In the genomic region with DNA sequence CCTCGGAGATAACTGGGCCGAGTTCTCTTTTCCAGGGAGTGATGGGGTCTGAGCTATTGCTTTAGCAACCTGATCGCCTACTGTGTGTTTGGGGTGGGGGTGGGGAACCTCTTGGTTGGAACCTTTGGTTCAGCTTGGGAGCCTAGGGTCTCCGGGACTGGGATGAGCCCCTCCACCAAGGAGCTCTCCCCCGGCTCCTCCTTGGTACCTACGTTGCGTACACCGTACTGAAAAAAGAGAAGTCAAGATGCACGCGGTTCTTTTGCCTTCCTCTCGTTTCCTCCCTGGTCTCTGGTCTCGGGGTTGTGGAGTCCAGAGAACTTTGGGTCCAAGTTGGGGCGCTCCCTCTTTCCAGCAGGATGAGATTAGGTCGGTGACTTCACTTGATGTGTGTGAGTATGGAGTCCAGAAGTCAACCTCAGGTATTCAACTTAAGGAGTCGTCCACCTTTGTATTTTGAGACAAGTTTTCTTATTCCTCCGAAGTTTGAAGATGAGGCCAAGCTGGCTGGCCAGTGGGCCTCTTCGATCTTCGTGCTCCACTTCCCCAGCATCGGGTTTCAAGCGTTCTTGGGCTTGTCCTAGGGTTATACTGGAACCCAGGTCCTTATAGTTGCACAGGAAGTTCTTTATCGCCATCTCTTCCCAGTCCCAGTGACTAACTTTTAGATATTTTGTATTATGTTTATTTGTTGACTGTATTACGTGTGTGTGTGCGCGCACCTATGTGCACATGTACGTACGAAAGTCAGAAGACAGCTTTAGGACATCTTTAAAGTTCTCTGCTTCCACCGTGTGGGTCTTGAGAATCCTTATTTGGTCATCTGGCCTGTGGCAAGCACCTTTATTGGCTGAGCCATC, we compare ENCODE assay signal across 8 mouse cellular contexts. TPM values are rescaled to one million over a fixed set of nuclear protein-coding genes. Genes with fewer than 3 reads are reported as not detected.
DNase-seq lines count a peak whose midpoint lies in the region; ATAC-seq and TF ChIP-seq lines count a peak whose summit lies in the region.

No protein-coding gene starts in this region.

- peak overlapping the region; percentile 80 for H3K9ac ChIP-seq in embryonic facial prominence, embryonic 15.5 days
- peak overlapping the region; percentile 85 for H3K9ac ChIP-seq in midbrain, embryonic 12.5 days (replicated peaks)

- DNase-seq in testis, postnatal 10 days (ENCODE audit: low spot score): no peak
- DNase-seq in induced T-regulatory cell, adult 2 months (ENCODE audit: low read depth): peak; percentile 52
- no peak for DNase-seq in urinary bladder, postnatal 14 days (ENCODE audit: low spot score)
- no peak for DNase-seq in layer of hippocampus, adult 8-10 months (ENCODE audit: low spot score in 2 of 2)
- DNase-seq in cerebellum, adult 8-10 months: no peak

- WGBS in embryonic facial prominence, embryonic 15.5 days: 20% methylated on average over 27 of the region's 27 CpGs
- WGBS in midbrain, embryonic 12.5 days: 25% methylated on average over 27 of the region's 27 CpGs

- no peaks in the 10 kb centered on the region for H3K36me3 ChIP-seq in testis, adult 2 months (ENCODE audit: control insufficient read depth, insufficient read depth, low read length)
- H3K36me3 ChIP-seq in embryonic facial prominence, embryonic 15.5 days: no peaks in the 10 kb centered on the region
- no peaks in the 10 kb centered on the region for H3K36me3 ChIP-seq in midbrain, embryonic 12.5 days

- H3K27me3 ChIP-seq in testis, adult 2 months (ENCODE audit: control insufficient read depth, insufficient read depth, low read length): no peaks in the 10 kb centered on the region
- H3K27me3 ChIP-seq in embryonic facial prominence, embryonic 15.5 days: no peaks in the 10 kb centered on the region
- no peaks in the 10 kb centered on the region for H3K27me3 ChIP-seq in midbrain, embryonic 12.5 days

- peaks cover 12% of the 10 kb centered on the region for H3K4me1 ChIP-seq in testis, adult 2 months (ENCODE audit: control insufficient read depth, insufficient read depth, low read length)
- peaks cover 15% of the 10 kb centered on the region for H3K4me1 ChIP-seq in embryonic facial prominence, embryonic 15.5 days
- peaks cover 18% of the 10 kb centered on the region for H3K4me1 ChIP-seq in midbrain, embryonic 12.5 days

- H3K4me3 ChIP-seq in testis, adult 2 months (ENCODE audit: control insufficient read depth, low read depth, low read length): peak overlapping the region; percentile 93
- peak overlapping the region; percentile 89 for H3K4me3 ChIP-seq in embryonic facial prominence, embryonic 15.5 days (replicated peaks)
- peak overlapping the region; percentile 94 for H3K4me3 ChIP-seq in midbrain, embryonic 12.5 days

- ATAC-seq in embryonic facial prominence, embryonic 15.5 days (ENCODE audit: insufficient number of reproducible peaks, low FRiP score, low TSS enrichment, low read depth): peak; percentile 1; the same call in 1 of the 2 replicates
- peak; percentile 10; the same call in 1 of the 2 replicates for ATAC-seq in midbrain, embryonic 12.5 days (ENCODE audit: low FRiP score, low read depth)

- H3K27ac ChIP-seq in testis, adult 2 months (ENCODE audit: control insufficient read depth, insufficient read depth, low read depth, low read length): peak overlapping the region; percentile 75
- peak overlapping the region; percentile 68; the same call in 1 of the 2 replicates for H3K27ac ChIP-seq in embryonic facial prominence, embryonic 15.5 days (replicated peaks)
- H3K27ac ChIP-seq in midbrain, embryonic 12.5 days (replicated peaks): peak overlapping the region; percentile 78

- H3K4me2 ChIP-seq in embryonic facial prominence, embryonic 15.5 days (replicated peaks): peak overlapping the region; percentile 82
- H3K4me2 ChIP-seq in midbrain, embryonic 12.5 days (replicated peaks): peak overlapping the region; percentile 78

- TF ChIP-seq POLR2A in testis, adult 2 months (IDR thresholded peaks at IDR 0.05; ENCODE audit: control insufficient read depth, low read depth, low read length): no peak

- no peak for TF ChIP-seq CTCF in testis, adult 2 months (IDR thresholded peaks at IDR 0.05; ENCODE audit: control insufficient read depth, insufficient read depth, insufficient replicate concordance, low read depth, low read length)

- H3K9me3 ChIP-seq in embryonic facial prominence, embryonic 15.5 days (replicated peaks): no peaks in the 10 kb centered on the region
- H3K9me3 ChIP-seq in midbrain, embryonic 12.5 days: no peaks in the 10 kb centered on the region

RNA-seq across cellular contexts. Expression of a gene that starts 1.0 kb away (rescaled TPM):
- polyA plus RNA-seq in testis, adult 2 months (2012; rRNA removed): 41.4 and 42.7 TPM in 2 replicates
- polyA plus RNA-seq in embryonic facial prominence, embryonic 15.5 days (2015; fragmentation: Nextera tagmentation; extraction: Ambion mirVana): 34.1 and 37.6 TPM in 2 replicates
- polyA plus RNA-seq in midbrain, embryonic 12.5 days (2016; fragmentation: Nextera tagmentation; extraction: Ambion mirVana): 35.5 and 41.2 TPM in 2 replicates
- total RNA-seq in layer of hippocampus, adult 8-10 months (2022): 100 to 1,000 TPM in 2 of 4 experiments, 10 to 100 TPM in 2; 89.5 to 105 (median 95.6) TPM

RNA-seq across cellular contexts. Expression of a gene that starts 8.4 kb away (rescaled TPM):
- 17.0 and 19.5 TPM in 2 replicates for polyA plus RNA-seq in testis, adult 2 months (2012; rRNA removed)
- 11.3 and 12.7 TPM in 2 replicates for polyA plus RNA-seq in embryonic facial prominence, embryonic 15.5 days (2015; fragmentation: Nextera tagmentation; extraction: Ambion mirVana)
- polyA plus RNA-seq in midbrain, embryonic 12.5 days (2016; fragmentation: Nextera tagmentation; extraction: Ambion mirVana): 14.8 and 16.4 TPM in 2 replicates
- total RNA-seq in layer of hippocampus, adult 8-10 months (2022): 10 to 100 TPM; 13.2 to 13.5 (median 13.4) TPM

RNA-seq across cellular contexts. Expression of a gene that starts 33.2 kb away (rescaled TPM):
- 90.7 and 98.5 TPM in 2 replicates for polyA plus RNA-seq in testis, adult 2 months (2012; rRNA removed)
- polyA plus RNA-seq in embryonic facial prominence, embryonic 15.5 days (2015; fragmentation: Nextera tagmentation; extraction: Ambion mirVana): 42.5 and 46.3 TPM in 2 replicates
- 58.8 and 62.7 TPM in 2 replicates for polyA plus RNA-seq in midbrain, embryonic 12.5 days (2016; fragmentation: Nextera tagmentation; extraction: Ambion mirVana)
- 10 to 100 TPM; 49.4 to 59.0 (median 51.7) TPM for total RNA-seq in layer of hippocampus, adult 8-10 months (2022)

RNA-seq across cellular contexts. Expression of a gene that starts 52.4 kb away (rescaled TPM):
- 1,188 and 1,319 TPM in 2 replicates for polyA plus RNA-seq in testis, adult 2 months (2012; rRNA removed)
- polyA plus RNA-seq in embryonic facial prominence, embryonic 15.5 days (2015; fragmentation: Nextera tagmentation; extraction: Ambion mirVana): 1,092 and 1,100 TPM in 2 replicates
- 1,111 and 1,158 TPM in 2 replicates for polyA plus RNA-seq in midbrain, embryonic 12.5 days (2016; fragmentation: Nextera tagmentation; extraction: Ambion mirVana)
- 100 to 1,000 TPM; 769 to 857 (median 823) TPM for total RNA-seq in layer of hippocampus, adult 8-10 months (2022)

RNA-seq across cellular contexts. Expression of a gene that starts 53.2 kb away (rescaled TPM):
- polyA plus RNA-seq in testis, adult 2 months (2012; rRNA removed): 84.2 and 109 TPM in 2 replicates
- 0.32 and 0.48 TPM in 2 replicates for polyA plus RNA-seq in embryonic facial prominence, embryonic 15.5 days (2015; fragmentation: Nextera tagmentation; extraction: Ambion mirVana)
- 0.43 and 0.68 TPM in 2 replicates for polyA plus RNA-seq in midbrain, embryonic 12.5 days (2016; fragmentation: Nextera tagmentation; extraction: Ambion mirVana)
- under 1 TPM in 2 of 4 experiments, not detected in 2; 0.27 to 0.72 TPM for total RNA-seq in layer of hippocampus, adult 8-10 months (2022)
